Mouse (Mus musculus): ENCODE results near the gene Acot12.

GRCm38 (mm10) chr13:91809476-91809875, 68.2 kb downstream of the Acot12 start:
- TF ChIP-seq CTCF (IDR thresholded peaks at IDR 0.05; ENCODE audit: control insufficient read depth, insufficient read depth, low read length), result no peak
- no peak for TF ChIP-seq POLR2A (IDR thresholded peaks at IDR 0.05; ENCODE audit: borderline replicate concordance, control insufficient read depth, low read depth, low read length)

Measured in bone marrow, adult 2 months (tissue).